Mouse (Mus musculus): ENCODE results near the gene Bend4.
A peak's percentile ranks its signal among the peaks of the same experiment; 100 is the strongest.

Bend4 gene

DNA sequence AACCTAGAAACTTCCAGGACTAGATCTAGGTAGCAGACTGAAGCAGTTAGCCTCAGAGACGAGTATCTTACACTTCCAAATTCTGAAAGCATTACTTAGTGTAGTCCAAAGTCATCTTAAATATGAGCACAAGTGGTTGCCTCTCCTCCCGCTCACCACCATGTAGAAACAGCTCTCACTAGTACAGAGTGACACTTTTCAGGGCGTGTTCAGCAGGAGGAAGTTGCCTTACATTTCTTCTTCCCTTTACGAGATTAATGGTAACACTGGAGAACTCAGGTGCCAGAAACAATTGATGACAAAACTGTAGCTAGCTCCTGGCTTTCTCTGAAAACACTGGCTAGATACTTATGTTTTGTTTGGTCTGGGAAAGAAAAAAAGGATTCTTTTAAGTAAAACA is 8.7 kb downstream of the Bend4 start:
- DNase-seq (ENCODE audit: low read depth, low spot score) = no peak

DNA sequence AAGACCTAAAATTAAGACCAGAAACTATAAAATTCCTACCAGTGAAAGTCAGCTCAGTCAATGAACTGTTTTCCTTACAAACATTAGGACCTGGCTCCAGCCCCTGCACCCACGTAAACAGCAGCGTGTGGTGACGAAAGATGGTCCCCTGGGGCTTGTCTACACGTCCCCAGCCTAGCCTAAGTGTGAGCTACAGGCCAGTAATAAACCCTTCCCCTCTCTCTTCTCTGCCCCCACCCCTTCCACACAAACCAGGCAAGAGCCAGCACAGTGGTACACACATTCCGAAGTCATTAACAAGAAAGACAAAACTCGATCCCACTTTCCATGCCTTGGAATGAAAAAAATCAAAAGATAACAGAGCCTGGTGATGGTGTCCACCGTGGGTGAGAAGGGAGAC is 16.6 kb downstream of the Bend4 start:
- no peak for DNase-seq (ENCODE audit: low read depth, low spot score)

DNA sequence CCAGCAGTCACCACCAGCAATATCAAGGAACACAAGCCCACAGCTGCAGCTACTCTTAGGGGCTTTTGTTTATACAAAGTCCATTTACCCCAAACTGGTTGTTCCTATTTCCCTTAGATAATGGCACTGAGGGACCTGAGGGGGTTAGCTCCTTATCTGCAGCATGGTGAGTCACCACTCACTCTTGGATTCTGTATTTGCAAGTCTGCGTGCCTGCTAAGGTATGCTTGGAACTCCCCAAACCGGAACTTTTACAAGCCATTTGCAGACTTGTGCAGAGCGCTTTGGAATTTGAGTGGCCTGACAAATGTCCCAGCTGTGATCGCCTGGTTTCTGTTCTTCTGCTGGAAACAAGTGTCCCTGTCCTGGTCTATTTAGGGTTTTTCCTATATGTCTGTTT is 17.7 kb downstream of the Bend4 start:
- DNase-seq (ENCODE audit: low read depth, low spot score) = no peak

DNA sequence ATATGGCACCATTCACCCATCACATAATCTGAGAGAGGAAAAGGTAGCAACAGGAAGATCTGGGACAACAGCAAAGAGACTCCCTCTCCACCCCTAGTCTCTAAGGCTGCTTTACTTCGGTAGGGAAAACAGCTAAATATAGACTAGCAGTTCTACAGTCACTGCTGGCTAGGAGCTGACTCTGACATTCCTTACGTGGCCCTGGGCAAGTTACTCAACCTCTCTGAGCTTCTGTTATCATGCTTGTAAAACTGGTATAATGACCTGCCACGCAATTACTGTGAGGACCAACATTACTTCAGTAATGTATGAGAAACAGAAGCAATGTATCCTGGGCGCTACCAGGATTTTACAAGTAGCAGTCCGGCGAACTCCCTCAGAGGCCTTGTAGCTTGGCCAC is 19.7 kb downstream of the Bend4 start:
- DNase-seq (ENCODE audit: low read depth, low spot score) = no peak

DNA sequence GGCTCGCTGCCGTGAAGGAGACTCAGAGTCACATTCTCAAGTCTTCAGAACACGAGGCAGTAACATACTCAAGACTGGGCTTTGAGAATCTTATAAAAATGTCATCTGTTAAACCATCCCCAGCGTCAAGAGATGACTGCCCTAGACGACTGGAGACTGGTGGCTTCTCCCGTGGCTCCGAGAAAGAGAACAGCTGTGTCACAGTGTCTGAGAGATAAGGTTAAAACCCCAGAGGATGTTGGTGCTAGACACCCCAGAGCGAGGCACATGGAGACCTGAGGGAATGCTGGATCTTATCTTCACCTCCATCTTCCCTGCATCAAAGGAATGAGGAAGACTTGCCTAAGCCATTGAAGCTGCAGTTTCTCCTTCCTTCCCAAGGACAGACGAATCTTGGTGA is 23.2 kb downstream of the Bend4 start:
- DNase-seq (ENCODE audit: low read depth, low spot score) = no peak

DNA sequence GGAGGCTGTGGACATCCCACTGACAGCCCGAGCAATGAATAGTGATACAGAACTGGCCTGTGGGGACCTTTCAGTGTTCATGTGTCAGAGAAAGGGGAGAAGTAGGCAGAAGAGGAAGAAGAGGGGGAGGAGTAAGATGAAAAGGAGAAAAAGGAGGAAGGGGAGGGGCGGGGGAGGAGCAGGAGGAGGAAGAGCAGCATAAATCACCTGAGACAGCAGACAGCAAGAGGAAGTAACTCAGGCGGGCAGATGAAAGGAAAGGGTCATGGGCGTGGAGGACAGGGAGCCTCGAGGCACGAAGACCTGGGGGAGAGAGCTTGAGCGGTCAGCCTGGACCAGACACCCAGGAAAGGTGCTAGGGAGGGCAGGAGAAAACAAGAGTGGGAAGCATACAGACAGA is 23.7 kb downstream of the Bend4 start:
- DNase-seq (ENCODE audit: low read depth, low spot score) = no peak

DNA sequence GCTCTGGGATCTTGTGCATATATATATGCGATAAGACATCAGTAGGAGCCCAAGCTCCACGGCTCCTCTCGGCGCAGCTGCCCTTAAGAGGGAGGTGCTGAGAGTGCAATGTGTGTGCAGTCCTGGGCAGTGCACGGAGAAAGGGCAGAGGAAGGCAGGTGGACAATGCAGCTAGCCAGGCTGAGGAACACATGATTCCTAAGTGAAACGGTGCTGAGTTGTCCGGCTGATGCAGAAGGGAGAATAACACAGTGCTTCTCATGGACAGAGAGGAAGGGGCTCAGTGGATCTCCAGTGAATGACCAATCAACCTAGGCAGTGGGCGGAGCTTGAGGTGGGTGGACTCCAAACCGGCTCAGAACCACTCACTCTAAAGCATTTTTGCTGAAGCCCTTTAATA is 26.5 kb downstream of the Bend4 start:
- no peak for DNase-seq (ENCODE audit: low read depth, low spot score)

DNA sequence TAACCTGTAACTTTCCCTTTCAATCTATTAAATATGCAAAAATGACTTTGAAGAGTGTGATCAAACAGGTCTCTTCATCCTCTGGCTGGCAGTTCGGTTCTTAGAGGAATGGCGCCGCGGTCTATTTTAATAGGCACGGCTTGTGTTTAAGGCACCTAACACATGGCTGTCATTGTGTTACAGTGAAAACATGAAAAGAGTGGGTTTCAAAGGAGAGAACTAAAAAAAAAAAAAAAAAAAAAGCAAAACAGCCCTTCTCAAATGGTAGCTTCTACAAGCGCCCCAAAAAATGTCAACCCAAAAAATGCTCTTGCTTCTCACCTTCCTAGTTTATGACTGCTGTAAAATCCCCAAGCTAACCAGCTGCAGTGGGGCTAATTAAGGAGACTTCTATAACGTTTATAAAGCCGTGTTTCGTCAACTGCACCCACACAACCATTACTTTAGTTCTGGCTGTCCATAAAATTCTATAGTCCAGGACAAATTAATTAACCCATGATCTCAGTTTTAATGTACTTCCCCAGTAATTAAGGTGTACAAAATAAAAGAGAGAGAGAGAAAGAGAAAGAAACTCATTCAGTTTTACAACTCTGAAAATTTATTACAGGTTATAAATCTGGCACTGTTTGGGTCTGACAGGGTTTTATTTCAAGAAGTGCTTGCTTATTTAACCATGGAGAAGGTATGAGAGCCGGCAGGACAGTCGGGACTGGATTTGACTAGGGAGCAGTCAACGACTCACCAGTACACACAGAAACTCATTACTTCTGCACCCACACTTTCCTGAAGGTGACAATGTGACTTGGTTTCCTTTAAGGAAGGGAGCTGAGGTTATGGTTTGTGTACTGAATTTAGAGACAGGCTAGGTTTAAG is 27.3 kb downstream of the Bend4 start:
- DNase-seq (ENCODE audit: low read depth, low spot score) = no peak

DNA sequence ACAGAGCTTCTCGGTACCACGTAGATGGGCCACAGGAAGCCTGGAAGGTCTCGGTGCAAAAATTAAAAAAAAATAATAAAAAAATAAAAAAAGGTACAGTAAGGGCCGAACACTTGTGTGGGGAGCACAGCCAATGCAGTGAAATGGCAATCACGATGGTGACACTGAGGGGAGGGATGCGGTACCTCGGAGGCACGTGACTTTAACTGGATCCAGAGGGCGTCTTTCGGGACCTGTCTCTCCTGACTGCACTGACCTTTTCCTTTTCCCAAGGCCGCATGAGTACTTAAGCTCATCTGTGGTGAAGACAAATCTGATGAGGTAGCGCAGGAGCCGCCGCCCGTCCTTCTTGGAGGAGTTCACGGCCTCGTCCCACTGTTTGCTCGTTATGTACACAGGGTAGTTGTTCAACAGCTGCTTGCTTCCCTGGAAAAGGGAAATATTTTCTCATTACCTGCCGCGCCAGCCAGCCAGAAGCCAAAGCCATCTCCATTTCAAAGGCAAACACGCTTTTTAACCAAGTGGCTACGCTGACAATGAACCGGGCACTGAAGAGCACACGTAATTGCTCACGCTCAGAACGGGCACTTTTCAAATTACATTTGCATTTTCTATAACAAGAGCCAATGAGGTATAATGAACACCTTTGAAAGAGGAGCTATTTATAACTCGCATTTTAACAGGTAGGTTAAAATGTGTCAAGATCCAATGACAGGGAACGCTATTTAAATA is 28.1 kb downstream of the Bend4 start:
- no peak for DNase-seq (ENCODE audit: low read depth, low spot score)

DNA sequence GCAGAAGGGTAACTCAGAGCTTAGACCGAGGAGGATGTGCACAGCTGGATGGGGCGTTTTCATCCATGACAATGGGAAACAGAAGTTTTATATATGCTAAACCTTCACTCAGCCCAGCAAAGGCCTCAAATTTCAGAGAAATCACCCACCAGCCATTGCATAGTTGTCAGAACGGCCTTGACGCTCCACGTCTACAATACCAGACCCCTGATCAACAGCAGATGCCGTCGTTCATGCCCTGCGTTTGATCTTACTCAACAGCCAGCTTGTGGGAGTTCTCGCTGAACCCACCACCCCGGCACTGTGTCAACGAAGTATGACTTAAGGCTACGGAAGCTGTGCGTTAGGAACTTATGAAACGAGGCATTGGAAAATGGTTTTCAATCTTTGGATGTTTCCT is 30.9 kb downstream of the Bend4 start:
- no peak for DNase-seq (ENCODE audit: low read depth, low spot score)

DNA sequence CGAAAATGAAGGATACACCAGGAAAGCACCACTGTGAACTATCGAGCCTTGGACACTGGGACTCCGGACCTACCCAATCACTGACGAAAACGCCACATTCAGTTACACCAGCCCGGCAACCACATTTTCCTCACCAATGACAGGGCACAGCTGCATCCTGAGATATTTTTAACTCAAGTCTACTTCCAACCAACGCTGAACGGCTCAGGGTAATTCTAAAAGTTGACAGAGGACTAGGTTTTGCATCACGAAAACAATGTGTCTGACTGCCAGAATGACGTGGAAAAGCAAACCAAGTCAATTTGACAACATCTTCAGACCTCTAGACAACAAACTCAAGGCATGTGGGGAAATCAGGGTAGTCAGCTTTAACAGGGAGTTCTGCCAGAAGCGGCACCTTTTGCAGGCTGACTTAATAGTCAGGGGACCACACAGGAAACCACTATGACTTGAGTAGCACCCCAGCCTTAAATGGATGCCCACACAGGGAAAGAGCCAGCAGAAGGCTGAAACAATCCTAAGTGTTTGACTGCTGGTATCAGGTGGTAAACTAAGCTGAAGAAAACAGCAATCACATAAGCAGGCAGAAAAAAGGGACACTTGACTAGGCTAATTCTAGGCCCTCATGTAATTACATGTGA is 32.8 kb downstream of the Bend4 start:
- no peak for DNase-seq (ENCODE audit: low read depth, low spot score)

DNA sequence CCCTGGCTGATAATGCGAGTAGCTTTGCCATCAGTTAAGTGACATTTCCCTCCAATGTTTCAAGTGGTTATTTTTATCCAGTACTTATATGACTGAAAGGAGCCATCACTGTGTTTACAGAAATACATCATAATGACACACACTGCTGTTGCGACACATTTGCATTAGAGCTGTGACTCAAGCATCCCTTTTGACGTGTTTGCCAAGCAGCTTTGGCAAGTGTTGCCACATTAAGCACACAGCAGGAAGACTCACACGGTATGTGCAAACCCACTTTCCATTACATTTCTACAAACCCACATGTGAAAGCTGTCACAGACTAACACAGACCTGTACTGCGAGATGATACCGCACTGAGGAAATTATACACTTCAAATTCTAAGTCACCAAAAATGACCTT is 34.2 kb downstream of the Bend4 start:
- DNase-seq (ENCODE audit: low read depth, low spot score) = no peak

DNA sequence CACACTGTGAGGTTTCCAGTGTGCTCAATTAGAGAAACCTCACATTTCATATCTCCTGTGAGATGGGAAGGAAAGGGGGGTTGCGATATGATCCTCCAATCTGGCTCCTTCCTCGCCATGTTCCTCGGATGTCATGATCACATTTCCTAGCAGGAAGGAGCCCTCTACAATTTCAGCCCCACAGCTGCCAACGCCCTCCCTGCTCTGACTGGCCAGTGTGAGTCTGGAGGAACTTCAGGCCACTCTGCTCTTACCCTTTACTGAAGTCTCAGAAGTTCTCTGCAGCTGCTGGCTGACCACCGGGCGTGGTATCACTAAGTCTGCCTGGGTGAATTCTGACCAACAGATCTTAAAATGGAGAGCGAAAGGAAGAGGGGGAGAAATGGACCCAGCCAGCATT is 45.6 kb downstream of the Bend4 start:
- DNase-seq (ENCODE audit: low read depth, low spot score) = no peak

DNA sequence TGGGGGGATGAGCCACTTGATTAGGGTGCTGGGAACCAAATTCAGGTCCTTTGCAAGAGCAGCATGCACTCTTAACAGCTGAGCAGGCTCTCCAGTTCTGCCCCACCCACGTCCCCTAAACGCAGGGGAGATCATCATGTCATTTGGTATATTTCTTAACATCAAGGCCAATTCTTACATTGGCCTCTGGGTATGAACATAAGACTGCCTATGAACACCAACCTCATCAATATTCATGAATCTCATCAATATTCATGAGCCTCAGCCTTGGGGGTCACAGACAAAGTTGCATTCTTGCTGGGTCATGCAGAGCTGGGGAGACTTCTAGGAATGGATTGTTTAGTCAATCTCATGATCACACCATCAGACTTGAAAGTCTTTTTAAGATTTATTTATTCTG is 46.4 kb downstream of the Bend4 start:
- DNase-seq (ENCODE audit: low read depth, low spot score) = no peak

DNA sequence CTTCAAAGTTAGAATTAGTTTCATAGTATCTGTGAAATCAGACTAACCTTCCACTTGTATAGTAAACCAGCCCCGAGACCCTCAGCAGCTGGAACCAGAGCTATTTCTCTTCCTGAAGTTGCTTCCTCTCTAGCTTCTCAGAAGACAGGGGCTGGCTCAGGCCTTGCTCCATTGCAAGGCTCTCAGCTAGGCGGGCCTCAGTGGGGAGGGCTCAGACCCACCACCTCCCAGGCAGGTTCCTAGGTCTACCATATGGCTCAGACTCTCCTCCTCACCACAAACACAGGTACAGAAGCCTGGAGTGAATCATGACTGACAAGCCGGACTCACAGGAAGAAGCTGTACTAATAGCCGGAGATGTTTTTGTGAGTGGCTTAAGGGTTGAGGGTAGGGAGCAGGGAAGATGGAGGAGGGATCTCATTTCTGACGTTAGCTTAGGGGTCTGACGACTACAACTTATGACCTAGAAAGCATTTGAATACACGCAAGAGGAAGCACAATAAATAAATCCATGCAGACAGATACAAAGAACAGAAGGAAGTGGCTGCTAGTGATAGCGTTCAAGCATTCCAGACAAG is 51.0 kb downstream of the Bend4 start:
- no peak for DNase-seq (ENCODE audit: low read depth, low spot score)

DNA sequence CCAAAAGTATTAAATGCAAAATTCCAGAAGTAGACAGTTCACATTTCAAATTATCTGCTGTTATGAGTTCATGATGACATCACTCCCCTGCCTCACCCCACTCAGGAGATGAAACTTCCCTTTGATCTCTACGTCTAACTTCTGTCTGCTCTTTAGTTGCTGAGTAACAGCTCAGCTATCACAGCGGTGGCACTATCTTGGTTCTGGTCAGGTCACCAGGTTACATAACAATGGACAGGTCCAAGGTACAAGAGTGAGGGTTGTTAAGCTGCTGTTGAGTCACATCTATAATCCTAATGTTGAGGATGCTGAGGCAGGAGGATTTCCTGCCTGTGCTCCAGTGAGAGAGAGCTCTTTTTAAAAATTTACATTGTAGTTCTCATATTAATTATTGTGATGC is 65.2 kb downstream of the Bend4 start:
- no peak for DNase-seq (ENCODE audit: low read depth, low spot score)

DNA sequence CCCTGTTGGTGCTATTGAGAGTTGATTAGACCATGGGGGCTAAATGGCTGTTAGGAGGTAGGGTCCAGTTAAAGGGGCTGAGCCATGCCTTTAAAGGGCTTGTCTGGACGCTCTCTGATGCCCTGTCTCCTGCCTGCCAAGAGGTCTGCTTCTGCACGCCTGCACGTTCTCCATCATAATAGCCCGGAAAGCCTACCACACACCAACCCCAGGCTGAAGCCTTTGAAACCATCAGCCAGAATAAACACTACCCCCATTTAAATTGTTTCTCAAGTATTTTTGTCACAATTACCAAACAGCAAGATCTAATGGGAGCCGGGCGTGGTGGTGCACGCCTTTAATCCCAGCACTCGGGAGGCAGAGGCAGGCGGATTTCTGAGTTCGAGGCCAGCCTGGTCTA is 65.8 kb downstream of the Bend4 start:
- DNase-seq (ENCODE audit: low read depth, low spot score) = peak; percentile 34

DNA sequence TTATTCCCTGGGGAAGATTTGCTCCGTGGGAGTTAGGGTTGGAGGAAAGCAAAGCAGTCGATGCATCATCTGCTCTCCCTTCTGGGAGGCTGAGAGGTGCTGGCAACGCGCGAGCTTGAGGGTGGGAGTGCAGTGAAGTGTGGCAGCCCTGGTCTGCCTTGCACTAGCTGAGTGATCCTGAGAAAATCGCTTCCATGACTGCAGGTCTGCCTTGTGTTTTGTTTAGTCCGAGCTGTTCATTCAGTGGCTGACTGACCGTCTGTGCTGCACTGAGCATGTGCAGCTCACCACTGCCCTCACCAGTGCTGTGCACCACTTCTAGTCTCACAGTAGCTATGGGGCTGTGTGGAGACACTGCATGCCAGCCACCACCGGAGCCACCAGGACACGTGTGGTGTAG is 79.2 kb downstream of the Bend4 start:
- DNase-seq (ENCODE audit: low read depth, low spot score) = no peak

DNA sequence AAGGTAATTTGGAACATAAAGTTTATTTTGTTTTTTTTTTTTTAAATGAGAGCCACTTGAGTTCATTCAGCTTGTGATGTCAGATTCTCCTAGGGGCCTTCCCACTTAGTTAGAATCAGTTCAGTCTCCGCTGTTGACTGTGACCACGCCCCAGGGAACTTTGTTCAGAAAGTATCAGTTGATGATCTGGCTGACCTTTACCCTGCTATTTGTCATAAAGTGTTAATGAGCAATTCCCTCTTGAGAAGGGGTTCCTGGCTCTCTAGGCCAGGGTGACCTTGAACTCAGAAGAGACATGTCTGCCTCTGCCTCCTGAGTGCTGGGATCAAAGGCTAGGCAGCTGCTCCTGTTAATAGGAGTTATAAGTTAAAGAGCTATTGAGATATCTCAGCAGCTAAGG is 81.0 kb downstream of the Bend4 start:
- DNase-seq (ENCODE audit: low read depth, low spot score) = peak; percentile 47
